Mouse (Mus musculus) heart, postnatal 0 days (tissue): ENCODE measurements around the gene Casz1. TPM values are rescaled to one million over a fixed set of nuclear protein-coding genes. Genes with fewer than 3 reads are reported as not detected.

Experiments used
- ATAC-seq: fragments of 200-750 bp; cut with Nextera tagmentation; 2 replicates; pipeline ENCODE4 v1.8.0; 2017; ENCODE audit warnings: low read depth, moderate number of reproducible peaks, moderate library complexity; ENCODE audit not compliant: insufficient read depth
- DNase-seq: peaks from one replicate; pipeline ENCODE4 v3.0.0-alpha.2; 2016; ENCODE audit warnings: low spot score
- H3K27ac ChIP-seq: fragments of 300-500 bp; sonication (generic); 2 replicates; pipeline ENCODE4 v1.5.1; 2014; ENCODE audit warnings: low read depth, mild to moderate bottlenecking
- H3K27me3 ChIP-seq: fragments of 300-500 bp; sonication (generic); 2 replicates; pipeline ENCODE4 v1.6.1; 2014; ENCODE audit warnings: low read length, mixed read lengths; ENCODE audit not compliant: control insufficient read depth, insufficient read depth
- H3K36me3 ChIP-seq: fragments of 300-500 bp; sonication (generic); replicated peaks from 2 replicates; pipeline ENCODE4 v1.6.1; 2014; ENCODE audit warnings: low read length, mixed read lengths; ENCODE audit not compliant: control insufficient read depth, insufficient read depth
- H3K4me1 ChIP-seq: fragments of 300-500 bp; sonication (generic); 2 replicates; pipeline ENCODE4 v1.6.1; 2014; ENCODE audit warnings: antibody characterized with exemption; ENCODE audit not compliant: control insufficient read depth, insufficient read depth
- H3K4me2 ChIP-seq: fragments of 300-500 bp; sonication (generic); 2 replicates; pipeline ENCODE4 v1.6.1; 2014; ENCODE audit warnings: low read depth, mild to moderate bottlenecking, low read length, moderate library complexity
- H3K4me3 ChIP-seq: fragments of 300-500 bp; sonication (generic); 2 replicates; pipeline ENCODE4 v1.5.1; 2014; ENCODE audit warnings: low read depth, low read length
- H3K9ac ChIP-seq: fragments of 300-500 bp; sonication (generic); replicated peaks from 2 replicates; pipeline ENCODE4 v1.6.1; 2014; ENCODE audit warnings: low read depth, low read length, mixed read lengths
- H3K9me3 ChIP-seq: fragments of 300-500 bp; sonication (generic); replicated peaks from 2 replicates; pipeline ENCODE4 v1.6.1; 2016; ENCODE audit warnings: low read length; ENCODE audit not compliant: control insufficient read depth
- CTCF ChIP-seq: IDR thresholded peaks from 2 replicates; pipeline ENCODE4 v1.5.1; 2016; ENCODE audit warnings: antibody characterized with exemption, control low read depth, low read depth
- EP300 ChIP-seq: IDR thresholded peaks from 2 replicates; pipeline ENCODE4 v1.6.1; 2016; ENCODE audit warnings: antibody characterized with exemption, low read depth
- WGBS: fragments of 180-500 bp; shearing (Covaris S2); extraction: QIAGEN DNeasy Blood & Tissue Kit; methylation state at CpG from one replicate; pipeline ENCODE4 v1.1.7; 2014; 5-methylcytosine and 5-hydroxymethylcytosine counted together
- polyA plus RNA-seq: library from polyadenylated mRNA; unstranded; fragments of >200 nt; fragmentation: Nextera tagmentation; extraction: Ambion mirVana; gene quantifications from 2 replicates; pipeline ENCODE4 v1.2.1, GENCODE M21; 2015
- total RNA-seq: library from RNA; depleted of rRNA; stranded (reverse); fragments of >200 nt; gene quantifications from 2 replicates; pipeline ENCODE4 v1.2.3, GENCODE M21; 2014; ENCODE audit warnings: low replicate concordance

Gene Casz1
- total and polyA plus RNA-seq, 2 experiments from 2014 or later, result 16.4 to 42.6 TPM

- Histone ChIP-seq H3K4me3 (no peak overlapping the region), H3K4me1 (peaks cover 30% of the 10 kb centered on the region), H3K9me3 (no peaks in the 10 kb centered on the region), H3K9ac (no peak overlapping the region), H3K36me3 (peaks cover 6% of the 10 kb centered on the region), H3K27me3 (no peaks in the 10 kb centered on the region), H3K27ac (no peak overlapping the region), H3K4me2 (no peak overlapping the region)
- no peak for ATAC-seq
- no peak for DNase-seq
- 58% methylated on average over 5 of the region's 5 CpGs for WGBS
- no peak for TF ChIP-seq EP300
- no peak for TF ChIP-seq CTCF
These were observed 161.9 kb downstream of the Casz1 start for GRCm38 (mm10) chr4:148966132-148966531.

DNA sequence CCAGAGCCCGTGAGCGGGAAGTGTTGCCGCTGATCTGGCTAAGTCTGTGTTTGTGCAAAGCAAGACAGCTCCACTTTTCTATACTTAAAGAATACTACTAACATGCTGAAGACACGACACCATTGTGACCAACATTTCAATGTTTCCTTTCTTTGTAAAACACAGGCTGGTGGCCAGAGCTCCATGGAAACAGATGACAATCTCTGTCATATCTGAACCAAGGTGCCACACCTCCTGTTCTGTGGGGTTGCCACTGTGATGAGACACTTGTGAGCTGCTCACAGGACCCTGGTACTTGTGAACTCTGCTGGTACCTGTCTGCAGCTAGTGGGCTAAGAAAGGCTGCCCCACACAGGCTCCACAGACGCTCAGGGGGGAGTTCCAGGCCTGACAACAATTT is 164.6 kb downstream of the Casz1 start:
- ATAC-seq (no peak), DNase-seq (no peak)
- peaks cover 25% of the 10 kb centered on the region for H3K4me1 ChIP-seq
- no peaks in the 10 kb centered on the region for H3K9me3 ChIP-seq
- TF ChIP-seq EP300 (no peak), CTCF (no peak)
- no peak overlapping the region for H3K4me2 ChIP-seq
- no peak overlapping the region for H3K4me3 ChIP-seq
- H3K27me3 ChIP-seq, result no peaks in the 10 kb centered on the region
- 65% methylated on average over 5 of the region's 5 CpGs for WGBS
- H3K27ac ChIP-seq, result peak overlapping the region; percentile 47; the same call in 1 of the 2 replicates
- H3K36me3 ChIP-seq, result no peaks in the 10 kb centered on the region
- no peak overlapping the region for H3K9ac ChIP-seq

- DNase-seq, result peak; percentile 63
These were observed 165.4 kb downstream of the Casz1 start for GRCm38 (mm10) chr4:148969610-148970009.

GRCm38 (mm10) chr4:148970742-148971141 is 166.5 kb downstream of the Casz1 start:
- DNase-seq, result no peak
- no peak overlapping the region for H3K4me3 ChIP-seq
- no peak for TF ChIP-seq CTCF
- TF ChIP-seq EP300, result no peak
- 85% methylated on average over 4 of the region's 4 CpGs for WGBS
- H3K27ac ChIP-seq, result no peak overlapping the region
- H3K9ac ChIP-seq, result no peak overlapping the region
- no peak overlapping the region for H3K4me2 ChIP-seq
- no peaks in the 10 kb centered on the region for H3K9me3 ChIP-seq
- H3K36me3 ChIP-seq, result no peaks in the 10 kb centered on the region
- H3K4me1 ChIP-seq, result peaks cover 31% of the 10 kb centered on the region
- ATAC-seq, result no peak
- H3K27me3 ChIP-seq, result no peaks in the 10 kb centered on the region

More at GRCm38 (mm10) chr4:148969610-148970009, 165.4 kb downstream of the Casz1 start:
- H3K9ac ChIP-seq, result no peak overlapping the region
- H3K4me1 ChIP-seq, result peaks cover 25% of the 10 kb centered on the region
- ATAC-seq, result peak; percentile 79
- H3K4me2 ChIP-seq, result no peak overlapping the region
- no peak overlapping the region for H3K4me3 ChIP-seq
- H3K9me3 ChIP-seq, result no peaks in the 10 kb centered on the region
- WGBS, result 19% methylated on average over 5 of the region's 5 CpGs
- TF ChIP-seq EP300 (no peak), CTCF (no peak)
- H3K27ac ChIP-seq, result peak overlapping the region; percentile 47
- H3K27me3 ChIP-seq, result no peaks in the 10 kb centered on the region
- no peaks in the 10 kb centered on the region for H3K36me3 ChIP-seq

GRCm38 (mm10) chr4:148971613-148972242 is 167.5 kb downstream of the Casz1 start:
- DNase-seq (no peak), ATAC-seq (no peak)
- H3K27me3 ChIP-seq, result no peaks in the 10 kb centered on the region
- 61% methylated on average over 3 of the region's 3 CpGs for WGBS
- no peaks in the 10 kb centered on the region for H3K9me3 ChIP-seq
- peaks cover 31% of the 10 kb centered on the region for H3K4me1 ChIP-seq
- H3K27ac ChIP-seq, result no peak overlapping the region
- no peak overlapping the region for H3K4me2 ChIP-seq
- H3K9ac ChIP-seq, result 0 out of 2 replicates have a peak overlapping the region, but pooled peaks have one; percentile 3
- no peak for TF ChIP-seq CTCF
- H3K4me3 ChIP-seq, result no peak overlapping the region
- no peaks in the 10 kb centered on the region for H3K36me3 ChIP-seq

GRCm38 (mm10) chr4:148972707-148973106 is 168.5 kb downstream of the Casz1 start:
- no peak overlapping the region for H3K27ac ChIP-seq
- 92% methylated on average over 14 of the region's 14 CpGs for WGBS
- no peak for TF ChIP-seq CTCF
- TF ChIP-seq EP300, result no peak
- H3K4me2 ChIP-seq, result no peak overlapping the region
- ATAC-seq (no peak), DNase-seq (no peak)
- no peaks in the 10 kb centered on the region for H3K27me3 ChIP-seq
- no peak overlapping the region for H3K4me3 ChIP-seq
- H3K36me3 ChIP-seq, result no peaks in the 10 kb centered on the region
- no peak overlapping the region for H3K9ac ChIP-seq
- H3K4me1 ChIP-seq, result peaks cover 31% of the 10 kb centered on the region
- H3K9me3 ChIP-seq, result no peaks in the 10 kb centered on the region
